Mouse (Mus musculus) limb, embryonic 11.5 days (tissue): ENCODE measurements at regions not wholly inside any gene's neighbourhood (a gene's known extent, or its start where the extent isn't known, plus 50 kb on each side); places are given as distances from the start of the nearest gene placed in this dataset.

Experiments
- ATAC-seq: fragments of 200-750 bp; cut with Nextera tagmentation; 2 replicates; pipeline ENCODE4 v1.8.0; 2017; ENCODE audit warnings: low read depth; ENCODE audit not compliant: insufficient number of reproducible peaks, low FRiP score, low TSS enrichment
- DNase-seq: peaks from one replicate; pipeline ENCODE4 v3.0.0-alpha.2; 2015; ENCODE audit warnings: low spot score
- H3K27ac ChIP-seq: fragments of 300-500 bp; sonication (generic); replicated peaks from 2 replicates; pipeline ENCODE4 v1.5.1; 2014; ENCODE audit warnings: low read depth, mild to moderate bottlenecking, low read length
- H3K27me3 ChIP-seq: fragments of 300-500 bp; sonication (generic); 2 replicates; pipeline ENCODE4 v1.6.1; 2014; ENCODE audit warnings: mild to moderate bottlenecking, low read length, mixed read lengths; ENCODE audit not compliant: control insufficient read depth, insufficient read depth
- H3K36me3 ChIP-seq: fragments of 300-500 bp; sonication (generic); 2 replicates; pipeline ENCODE4 v1.6.1; 2014; ENCODE audit warnings: mild to moderate bottlenecking, low read length, moderate library complexity, mixed read lengths; ENCODE audit not compliant: control insufficient read depth, insufficient read depth
- H3K4me1 ChIP-seq: fragments of 300-500 bp; sonication (generic); 2 replicates; pipeline ENCODE4 v1.6.1; 2014; ENCODE audit warnings: low read length, mixed read lengths; ENCODE audit not compliant: control insufficient read depth, insufficient read depth
- H3K4me2 ChIP-seq: fragments of 300-500 bp; sonication (generic); 2 replicates; pipeline ENCODE4 v1.6.1; 2014; ENCODE audit warnings: low read depth, mild to moderate bottlenecking, moderate library complexity; ENCODE audit not compliant: severe bottlenecking
- H3K4me3 ChIP-seq: fragments of 300-500 bp; sonication (generic); 2 replicates; pipeline ENCODE4 v1.5.1; 2014; ENCODE audit warnings: low read depth, low read length
- H3K9ac ChIP-seq: fragments of 300-500 bp; sonication (generic); 2 replicates; pipeline ENCODE4 v1.6.1; 2014; ENCODE audit warnings: mild to moderate bottlenecking, low read length
- H3K9me3 ChIP-seq: fragments of 300-500 bp; sonication (generic); 2 replicates; pipeline ENCODE4 v1.6.1; 2016; ENCODE audit warnings: low read length; ENCODE audit not compliant: control insufficient read depth
- WGBS: fragments of 180-500 bp; shearing (Covaris S2); extraction: QIAGEN DNeasy Blood & Tissue Kit; methylation state at CpG from one replicate; pipeline ENCODE4 v1.1.7; 2014; 5-methylcytosine and 5-hydroxymethylcytosine counted together

DNA sequence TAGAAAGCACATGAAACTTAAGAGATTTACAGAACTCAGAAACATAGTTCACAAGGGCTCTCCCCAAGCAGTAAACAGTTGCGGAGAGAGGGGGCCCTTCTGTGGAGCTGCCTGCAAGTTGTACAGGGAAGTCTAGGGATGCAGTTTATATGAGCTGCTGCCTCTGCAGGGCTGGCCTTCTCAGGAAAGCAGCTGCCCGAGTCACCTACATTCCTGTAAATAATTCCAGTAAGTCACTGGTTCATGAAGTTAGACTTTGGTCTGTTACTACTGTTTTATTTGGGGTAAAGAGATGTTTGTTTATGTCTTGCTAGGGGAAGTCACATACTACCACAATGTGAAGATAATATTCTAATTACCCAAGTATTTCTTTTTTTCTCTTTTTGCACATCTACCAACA lies 601.1 kb downstream of the Etnk1 start:
- DNase-seq (no peak), ATAC-seq (no peak)
- Histone ChIP-seq H3K4me3 (no peak overlapping the region), H3K4me1 (no peaks in the 10 kb centered on the region), H3K36me3 (no peaks in the 10 kb centered on the region), H3K27me3 (no peaks in the 10 kb centered on the region), H3K9ac (no peak overlapping the region), H3K9me3 (no peaks in the 10 kb centered on the region), H3K27ac (no peak overlapping the region), H3K4me2 (no peak overlapping the region)
- WGBS, result 64% methylated on average over 2 of the region's 2 CpGs
